Mouse (Mus musculus) liver, embryonic 14.5 days (tissue): ENCODE data around the gene Epn3. TPM values are rescaled to one million over a fixed set of nuclear protein-coding genes. Genes with fewer than 3 reads are reported as not detected.

Source experiments
- ATAC-seq: fragments of 200-750 bp; cut with Nextera tagmentation; 2 replicates; pipeline ENCODE4 v1.8.0; 2017; ENCODE audit warnings: moderate number of reproducible peaks, mild to moderate bottlenecking, moderate library complexity; ENCODE audit not compliant: insufficient read depth
- DNase-seq, 3 experiments: peaks; one replicate each; pipeline ENCODE4 v3.0.0-alpha.2; 2012 to 2013; ENCODE audit warnings: low read depth in 3 of 3, low spot score in 3 of 3
- H3K27ac ChIP-seq: fragments of 300-500 bp; sonication (generic); 2 replicates; pipeline ENCODE4 v1.5.1; 2014; ENCODE audit warnings: moderate library complexity, mild to moderate bottlenecking, control low read depth, inconsistent platforms
- H3K27me3 ChIP-seq: fragments of 300-500 bp; sonication (generic); 2 replicates; pipeline ENCODE4 v1.6.1; 2014; ENCODE audit warnings: mild to moderate bottlenecking, low read length, moderate library complexity; ENCODE audit not compliant: control insufficient read depth, insufficient read depth
- H3K36me3 ChIP-seq: fragments of 300-500 bp; sonication (generic); replicated peaks from 2 replicates; pipeline ENCODE4 v1.6.1; 2014; ENCODE audit warnings: low read depth; ENCODE audit not compliant: control insufficient read depth, insufficient read depth
- H3K4me1 ChIP-seq, 2 experiments: fragments of 200-500 bp in 1 of 2; fragments of 300-500 bp in 1 of 2; sonication (generic) in 1 of 2; replicated peaks; 2 replicates each; pipeline ENCODE4 v1.6.1; 2012 to 2014; ENCODE audit warnings: antibody characterized with exemption in 1 of 2, inconsistent platforms in 1 of 2, low read length in 1 of 2; ENCODE audit not compliant: control insufficient read depth in 2 of 2, insufficient read depth in 2 of 2
- H3K4me2 ChIP-seq: fragments of 300-500 bp; sonication (generic); 2 replicates; pipeline ENCODE4 v1.6.1; 2014; ENCODE audit warnings: low read depth, mild to moderate bottlenecking, control low read depth, moderate library complexity
- H3K4me3 ChIP-seq, 2 experiments: fragments of 200-500 bp in 1 of 2; fragments of 300-500 bp in 1 of 2; sonication (generic) in 1 of 2; 2 replicates each; pipeline ENCODE4 v1.5.1; 2012 to 2014; ENCODE audit warnings: low read depth in 2 of 2, low read length in 2 of 2, mild to moderate bottlenecking in 2 of 2, control low read depth in 1 of 2, inconsistent platforms in 1 of 2, moderate library complexity in 1 of 2; ENCODE audit not compliant: insufficient read depth in 1 of 2
- H3K9ac ChIP-seq: fragments of 300-500 bp; sonication (generic); replicated peaks from 2 replicates; pipeline ENCODE4 v1.6.1; 2014; ENCODE audit warnings: mild to moderate bottlenecking, control low read depth, moderate library complexity
- H3K9me3 ChIP-seq: fragments of 300-500 bp; sonication (generic); 2 replicates; pipeline ENCODE4 v1.6.1; 2016; ENCODE audit warnings: low read length, mixed read lengths; ENCODE audit not compliant: control insufficient read depth
- CTCF ChIP-seq: IDR thresholded peaks from 2 replicates; pipeline ENCODE4 v1.5.1; 2016; ENCODE audit warnings: antibody characterized with exemption, low read depth, control low read depth
- EP300 ChIP-seq: IDR thresholded peaks from 2 replicates; pipeline ENCODE4 v1.6.1; 2016; ENCODE audit warnings: antibody characterized with exemption, low read depth
- WGBS: fragments of 180-500 bp; shearing (Covaris S2); extraction: QIAGEN DNeasy Blood & Tissue Kit; methylation state at CpG from one replicate; pipeline ENCODE4 v1.1.7; 2014; ENCODE audit not compliant: insufficient replicate concordance; 5-methylcytosine and 5-hydroxymethylcytosine counted together
- polyA plus RNA-seq, 2 experiments: library from polyadenylated mRNA; depleted of rRNA in 1 of 2; stranded (reverse) in 1 of 2; unstranded in 1 of 2; fragments of >200 nt; fragmentation: Nextera tagmentation in 1 of 2; extraction: Ambion mirVana in 1 of 2; gene quantifications; 2 replicates each; pipeline versions ENCODE4 v1.2.1 to v1.2.3; 2012 to 2014

Gene Epn3
- polyA plus RNA-seq, 2 experiments, result 0.04 TPM; not detected in 1

DNA sequence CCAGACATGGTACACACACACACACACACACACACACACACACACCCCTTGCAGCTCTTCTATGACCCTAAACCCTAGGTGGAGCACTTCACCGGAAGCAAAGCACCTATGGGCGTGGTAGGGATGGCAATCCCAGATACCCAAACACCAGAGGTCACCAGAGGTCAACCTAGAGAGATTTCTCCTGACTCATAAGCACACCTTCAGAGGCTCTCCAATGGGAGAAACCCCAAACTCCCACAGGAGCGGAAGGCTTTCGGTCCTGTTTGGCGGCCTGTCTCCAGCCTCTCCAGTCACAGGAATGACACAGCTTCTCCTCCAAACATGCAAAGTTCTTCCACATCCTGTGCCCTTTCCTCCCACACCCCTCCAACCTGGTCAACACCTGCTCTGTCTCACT is 46.6 kb upstream of the Epn3 start:
- no peak for TF ChIP-seq CTCF
- TF ChIP-seq EP300, result no peak
- WGBS, result 71% methylated on average over 5 of the region's 5 CpGs

DNA sequence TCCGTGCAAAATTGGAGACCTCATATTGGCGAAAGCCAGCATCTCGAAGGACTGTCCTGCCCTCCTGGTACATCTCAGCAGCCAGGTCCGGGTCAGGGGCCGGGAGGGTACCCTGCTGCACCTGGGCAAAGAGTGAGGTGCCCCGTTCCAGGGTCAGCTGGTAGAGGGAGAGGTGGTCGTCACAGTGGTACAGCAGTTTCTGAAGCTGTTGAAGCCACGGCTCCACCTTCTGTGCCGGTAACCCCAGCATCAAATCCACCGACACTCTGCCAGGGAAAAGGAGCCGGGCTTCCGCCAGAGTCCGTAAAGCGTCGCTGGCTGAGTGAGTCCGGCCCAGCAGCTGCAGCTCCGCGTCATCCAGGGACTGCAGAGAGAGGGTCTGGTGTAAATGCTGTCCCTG is 44.6 kb upstream of the Epn3 start:
- no peak overlapping the region for H3K9ac ChIP-seq
- no peaks in the 10 kb centered on the region for H3K36me3 ChIP-seq
- no peak overlapping the region for H3K4me3 ChIP-seq
- ATAC-seq (no peak), DNase-seq (no peak)
- H3K4me2 ChIP-seq, result no peak overlapping the region
- no peaks in the 10 kb centered on the region; a peak in 1 of 4 replicates for H3K4me1 ChIP-seq
- no peaks in the 10 kb centered on the region for H3K27me3 ChIP-seq
- no peaks in the 10 kb centered on the region for H3K9me3 ChIP-seq
- no peak overlapping the region for H3K27ac ChIP-seq
- 77% methylated on average over 18 of the region's 18 CpGs for WGBS
- no peak for TF ChIP-seq EP300
- no peak for TF ChIP-seq CTCF

More for the DNA sequence above, 46.6 kb upstream of the Epn3 start:
- H3K9ac ChIP-seq, result no peak overlapping the region
- peaks cover 0 to 4% of the 10 kb centered on the region in 2 experiments; a peak in 2 of 4 replicates for H3K4me1 ChIP-seq
- ATAC-seq, result no peak
- H3K36me3 ChIP-seq, result no peaks in the 10 kb centered on the region
- H3K27ac ChIP-seq, result no peak overlapping the region
- no peaks in the 10 kb centered on the region for H3K27me3 ChIP-seq
- H3K4me2 ChIP-seq, result no peak overlapping the region
- no peaks in the 10 kb centered on the region for H3K9me3 ChIP-seq
- no peak overlapping the region for H3K4me3 ChIP-seq
- no peak for DNase-seq

DNA sequence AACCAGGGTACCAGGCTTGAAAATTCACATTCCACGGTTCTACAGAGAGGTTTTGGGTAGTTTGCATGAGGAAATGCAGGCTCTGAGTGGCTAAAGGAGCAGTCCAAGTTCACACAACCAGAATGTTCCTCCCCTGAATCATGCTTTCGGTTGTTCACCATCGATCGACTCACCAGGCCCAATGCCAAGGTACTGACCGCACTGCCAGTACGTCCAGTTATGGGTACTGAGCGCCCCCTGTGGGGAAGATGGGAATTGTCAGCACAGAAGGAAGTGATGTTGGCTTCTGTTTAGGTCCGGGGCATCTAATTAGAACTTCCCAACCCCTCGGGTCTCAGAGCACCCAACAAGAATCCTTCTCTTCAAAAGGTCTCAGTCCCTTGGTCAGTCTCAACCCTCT is 44.2 kb upstream of the Epn3 start:
- TF ChIP-seq EP300 (no peak), CTCF (peak; percentile 80)
- no peak overlapping the region for H3K4me3 ChIP-seq
- no peak overlapping the region for H3K27ac ChIP-seq
- ATAC-seq (no peak), DNase-seq (peak in 2 of 3 experiments; percentile 17 to 25)
- no peaks in the 10 kb centered on the region for H3K36me3 ChIP-seq
- H3K27me3 ChIP-seq, result no peaks in the 10 kb centered on the region
- no peak overlapping the region for H3K9ac ChIP-seq
- WGBS, result 47% methylated on average over 9 of the region's 9 CpGs
- no peak overlapping the region for H3K4me2 ChIP-seq
- no peaks in the 10 kb centered on the region for H3K4me1 ChIP-seq
- H3K9me3 ChIP-seq, result no peaks in the 10 kb centered on the region

DNA sequence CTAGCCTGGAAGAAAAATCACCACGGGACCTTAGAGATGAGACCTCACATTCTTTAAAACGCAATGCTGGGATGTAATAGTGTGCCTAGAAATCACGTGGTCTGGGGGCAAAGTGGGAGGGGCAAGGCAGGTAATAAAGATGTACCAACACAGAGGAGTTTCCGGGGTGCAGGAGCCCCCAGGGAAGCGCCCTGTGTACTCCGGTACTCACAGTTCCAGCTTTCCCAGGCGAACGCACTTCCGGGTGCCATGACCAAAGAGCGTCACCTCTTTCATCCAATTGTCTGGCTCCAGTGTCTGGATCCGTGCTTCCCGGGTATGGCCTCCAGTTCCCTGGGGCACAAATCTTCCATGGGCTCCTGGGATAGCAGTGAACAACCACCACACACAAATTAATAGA is 43.6 kb upstream of the Epn3 start:
- no peaks in the 10 kb centered on the region for H3K9me3 ChIP-seq
- H3K4me2 ChIP-seq, result no peak overlapping the region
- H3K4me1 ChIP-seq, result no peaks in the 10 kb centered on the region
- ATAC-seq (no peak), DNase-seq (no peak)
- H3K4me3 ChIP-seq, result no peak overlapping the region
- H3K27me3 ChIP-seq, result no peaks in the 10 kb centered on the region
- H3K36me3 ChIP-seq, result no peaks in the 10 kb centered on the region
- H3K9ac ChIP-seq, result no peak overlapping the region
- WGBS, result 81% methylated on average over 12 of the region's 12 CpGs
- TF ChIP-seq CTCF (no peak), EP300 (no peak)
- no peak overlapping the region for H3K27ac ChIP-seq

DNA sequence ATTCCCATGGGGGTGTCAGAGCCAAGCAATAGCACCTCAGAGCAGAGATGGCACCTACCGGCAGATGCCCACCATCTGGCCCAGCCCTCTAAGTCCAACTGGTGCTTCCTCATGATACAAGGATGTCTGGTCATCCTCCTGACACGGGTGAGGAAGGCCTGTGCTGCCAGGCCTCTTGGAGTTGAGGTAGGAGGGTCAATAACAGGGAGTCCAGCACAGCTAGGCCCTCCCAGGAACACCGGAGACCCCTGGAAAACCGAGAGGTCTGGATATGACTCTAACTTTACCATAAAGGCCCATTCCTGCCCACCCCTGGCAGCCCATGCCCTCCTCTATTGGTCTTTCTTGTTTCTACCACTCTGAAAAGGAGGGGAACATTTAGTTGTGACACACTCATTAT is 42.6 kb upstream of the Epn3 start:
- DNase-seq, result no peak
- no peak overlapping the region for H3K4me3 ChIP-seq
- ATAC-seq, result no peak
- no peaks in the 10 kb centered on the region for H3K27me3 ChIP-seq
- no peak overlapping the region for H3K9ac ChIP-seq
- no peaks in the 10 kb centered on the region for H3K36me3 ChIP-seq
- H3K9me3 ChIP-seq, result no peaks in the 10 kb centered on the region
- H3K4me1 ChIP-seq, result no peaks in the 10 kb centered on the region
- WGBS, result 62% methylated on average over 4 of the region's 4 CpGs
- TF ChIP-seq EP300, result no peak
- H3K4me2 ChIP-seq, result no peak overlapping the region
- no peak overlapping the region for H3K27ac ChIP-seq

DNA sequence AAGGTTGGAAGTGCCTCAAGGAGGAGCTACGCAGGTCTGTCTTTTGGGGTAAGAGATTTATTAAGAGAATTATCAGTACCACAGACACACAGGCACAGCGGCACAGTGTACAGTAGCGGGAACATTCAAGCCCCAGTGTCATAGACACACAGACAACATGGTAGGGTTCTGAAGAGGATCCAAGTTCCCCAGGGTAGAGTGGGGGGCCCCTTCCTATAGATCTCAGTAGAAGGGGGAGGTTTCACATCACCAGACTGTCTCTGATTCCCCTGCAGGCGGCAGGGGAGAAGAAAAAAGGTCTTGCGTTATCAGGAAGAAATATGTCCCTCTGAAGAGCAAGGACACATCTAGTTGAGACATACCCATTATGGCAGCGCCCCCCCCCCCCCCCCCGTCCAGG is 40.0 kb upstream of the Epn3 start:
- ATAC-seq, result no peak
- no peaks in the 10 kb centered on the region for H3K4me1 ChIP-seq
- no peaks in the 10 kb centered on the region for H3K36me3 ChIP-seq
- H3K4me2 ChIP-seq, result no peak overlapping the region
- no peak overlapping the region for H3K9ac ChIP-seq
- WGBS, result 66% methylated on average over 7 of the region's 7 CpGs
- H3K27me3 ChIP-seq, result no peaks in the 10 kb centered on the region
- DNase-seq, result no peak
- no peak for TF ChIP-seq EP300
- TF ChIP-seq CTCF, result no peak
- no peak overlapping the region for H3K27ac ChIP-seq
- H3K9me3 ChIP-seq, result no peaks in the 10 kb centered on the region
- no peak overlapping the region for H3K4me3 ChIP-seq
